Mouse (Mus musculus) liver, embryonic 14 days (tissue): ENCODE measurements around the gene Samd4b. TPM values are rescaled to one million over a fixed set of nuclear protein-coding genes. Genes with fewer than 3 reads are reported as not detected.

Experiments
- polyA plus RNA-seq: library from polyadenylated mRNA; depleted of rRNA; stranded (reverse); fragments of >200 nt; gene quantifications from 2 replicates; pipeline ENCODE4 v1.2.3, GENCODE M21; 2012; rRNA removed

Gene Samd4b
- 9.2 and 12.0 TPM in 2 replicates for polyA plus RNA-seq

GRCm38 (mm10) chr7:28597642-28598446 is at the start of gene Samd4b, which contains the start of gene Pak4:
Gene Samd4b, minus strand, starts transcription at chr7:28598144.
Gene Pak4, minus strand, starts transcription at chr7:28598185.

GRCm38 (mm10) chr7:28631073-28631472 is 33.1 kb upstream of the Samd4b start, which contains the start of gene Acp7:
Gene Acp7, minus strand, starts transcription at chr7:28631332.

DNA sequence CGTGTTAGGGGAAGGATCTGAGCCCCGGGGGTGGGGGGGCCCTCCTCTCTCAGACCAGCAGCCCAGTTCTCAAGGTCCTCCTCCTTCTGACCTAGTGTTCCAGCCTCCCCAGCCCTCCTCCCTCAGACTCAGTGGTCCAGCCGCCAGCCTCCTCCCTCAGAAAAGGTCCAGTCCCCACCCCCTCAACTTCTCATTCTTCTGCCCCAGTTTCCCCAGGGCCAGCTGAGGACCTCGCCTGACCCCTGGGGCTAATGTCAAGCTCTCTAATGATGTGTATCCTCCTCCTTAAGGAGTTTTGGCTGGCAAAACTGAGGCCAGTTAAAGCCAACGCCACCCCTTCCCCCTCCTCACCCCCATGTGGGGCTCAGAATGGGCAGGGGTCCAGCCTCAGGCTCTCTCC is 50.8 kb downstream of the Samd4b start, which contains the start of gene Nccrp1:
Gene Nccrp1, minus strand, starts transcription at position 101 of the 400 bp plus-strand sequence.

GRCm38 (mm10) chr7:28540526-28540925 is 57.4 kb downstream of the Samd4b start, which contains the start of gene Sycn:
Gene Sycn, plus strand, starts transcription at chr7:28540885.

GRCm38 (mm10) chr7:28522536-28522935 is 75.4 kb downstream of the Samd4b start, which contains the start of gene Ifnl3:
Gene Ifnl3, plus strand, starts transcription at chr7:28522836.

GRCm38 (mm10) chr7:28510405-28510974 is 87.5 kb downstream of the Samd4b start, which contains the start of gene Ifnl2:
Gene Ifnl2, minus strand, starts transcription at chr7:28510455.

GRCm38 (mm10) chr7:28451531-28452360 is 146.2 kb downstream of the Samd4b start, which contains the start of gene Lrfn1:
Gene Lrfn1, plus strand, starts transcription at chr7:28451980.

DNA sequence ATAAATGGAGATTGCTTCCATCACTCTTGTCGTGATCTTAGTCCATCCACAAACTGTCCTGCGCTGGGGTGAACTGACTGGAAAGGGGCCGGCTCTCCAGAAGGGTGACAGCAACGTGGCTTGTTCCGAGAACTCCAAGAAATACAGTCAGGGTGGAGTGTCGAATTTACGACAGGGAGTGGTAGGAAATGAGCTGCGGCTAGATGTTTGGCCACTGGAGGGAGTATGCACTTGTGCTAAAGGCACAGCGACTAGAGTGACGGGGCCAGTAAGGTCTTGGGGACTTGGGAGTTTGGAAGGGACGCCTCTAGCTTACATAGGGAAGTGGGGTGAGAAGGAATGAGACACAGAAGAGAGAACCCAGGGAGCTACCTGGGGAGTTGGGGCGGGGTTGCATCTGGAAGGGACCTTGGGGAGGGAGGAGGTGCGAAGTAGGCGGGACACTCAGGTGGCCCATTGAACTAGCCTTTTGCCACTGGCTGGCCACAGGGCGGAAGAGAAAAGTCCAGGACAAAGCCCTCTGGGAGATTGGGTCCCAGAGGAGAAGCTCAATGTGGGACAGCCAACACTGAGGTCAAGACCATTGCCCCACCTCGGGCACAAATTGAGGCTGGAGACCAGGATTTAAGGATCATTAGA is 160.9 kb downstream of the Samd4b start, which contains the start of gene Gmfg:
Gene Gmfg, plus strand, starts transcription at position 516 of the 639 bp plus-strand sequence.

GRCm38 (mm10) chr7:28392429-28393271 is 205.3 kb downstream of the Samd4b start, which contains the start of the genes Med29 and Paf1:
Gene Med29, minus strand, starts transcription at chr7:28392708.
Gene Paf1, plus strand, starts transcription at chr7:28392951.

GRCm38 (mm10) chr7:28380237-28381016 is 217.5 kb downstream of the Samd4b start, which contains the start of gene Zfp36:
Gene Zfp36, minus strand, starts transcription at chr7:28380253.

GRCm38 (mm10) chr7:28372251-28373108 is 225.5 kb downstream of the Samd4b start, which contains the start of gene Plekhg2:
Gene Plekhg2, minus strand, starts transcription at chr7:28372599.

DNA sequence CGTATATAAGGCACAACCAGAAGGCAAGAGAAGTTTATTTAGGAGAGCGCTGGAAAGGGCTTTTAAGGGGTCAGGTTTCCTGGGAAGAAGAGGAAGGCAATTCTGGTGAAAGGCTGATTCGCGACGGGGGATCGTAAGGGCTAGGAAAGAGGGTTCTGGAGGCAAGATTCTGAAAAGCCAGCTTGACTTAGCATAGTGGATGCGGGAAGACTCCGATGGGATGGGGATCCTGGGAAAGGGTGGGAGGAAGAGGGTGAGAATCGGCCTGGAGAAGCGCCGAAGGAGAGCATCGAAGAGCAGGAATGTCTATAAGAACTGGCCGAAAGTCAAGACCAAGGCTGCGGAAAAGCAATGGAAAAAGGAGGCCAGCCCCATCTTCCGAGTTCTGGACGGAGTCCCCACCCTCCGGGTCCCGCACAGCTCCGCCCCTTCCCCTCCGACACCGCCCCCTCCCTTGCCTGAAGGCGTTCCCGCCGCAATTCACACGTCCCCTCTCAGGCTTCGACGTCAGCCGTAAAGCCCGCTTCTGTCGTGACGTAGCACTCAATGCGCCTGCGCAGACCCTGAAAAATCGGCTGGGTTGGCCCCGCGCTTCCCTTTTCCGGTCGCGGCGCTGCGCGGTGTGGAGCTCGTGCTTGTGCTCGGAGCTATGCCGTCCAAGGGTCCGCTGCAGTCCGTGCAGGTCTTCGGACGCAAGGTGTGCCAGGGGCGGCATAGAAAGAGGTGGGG is 247.6 kb downstream of the Samd4b start, which contains the start of gene Rps16:
Gene Rps16, plus strand, starts transcription at position 498 of the 729 bp plus-strand sequence.

Other genes with a start within 250 kb of the Samd4b start
- gene Rps16, start 247.5 kb downstream of the Samd4b start, polyA plus RNA-seq = 1,090 and 1,213 TPM in 2 replicates
- 2.6 and 3.3 TPM in 2 replicates for gene Plekhg2, start 225.5 kb downstream of the Samd4b start, polyA plus RNA-seq
- gene Zfp36, start 217.9 kb downstream of the Samd4b start, polyA plus RNA-seq = 3.9 and 4.4 TPM in 2 replicates
- gene Med29, start 205.4 kb downstream of the Samd4b start, polyA plus RNA-seq = 18.2 and 20.2 TPM in 2 replicates
- 42.3 and 55.3 TPM in 2 replicates for gene Paf1, start 205.2 kb downstream of the Samd4b start, polyA plus RNA-seq
- 23.6 and 26.2 TPM in 2 replicates for gene Gmfg, start 160.7 kb downstream of the Samd4b start, polyA plus RNA-seq
- gene Lrfn1, start 146.2 kb downstream of the Samd4b start, polyA plus RNA-seq = 0.38 and 0.40 TPM in 2 replicates
- gene Ifnl2, start 87.7 kb downstream of the Samd4b start, polyA plus RNA-seq = not detected in 2 replicates
- not detected in 2 replicates for gene Ifnl3, start 75.3 kb downstream of the Samd4b start, polyA plus RNA-seq
- 0.09 and 0.10 TPM in 2 replicates for gene Sycn, start 57.3 kb downstream of the Samd4b start, polyA plus RNA-seq
- not detected in 2 replicates for gene Nccrp1, start 50.9 kb downstream of the Samd4b start, polyA plus RNA-seq
- gene Pak4, start within 50 bp of the Samd4b start, polyA plus RNA-seq = 10.8 and 11.4 TPM in 2 replicates
- not detected in 2 replicates for gene Acp7, start 33.2 kb upstream of the Samd4b start, polyA plus RNA-seq
- gene Fbxo27, start 94.7 kb upstream of the Samd4b start, polyA plus RNA-seq = 0.18 and 0.31 TPM in 2 replicates
- gene Fbxo17, start 118.7 kb upstream of the Samd4b start, polyA plus RNA-seq = 0.73 and 0.92 TPM in 2 replicates
- gene Mrps12, start 143.7 kb upstream of the Samd4b start, polyA plus RNA-seq = 45.3 and 47.4 TPM in 2 replicates
- 10.1 and 11.5 TPM in 2 replicates for gene Sars2, start 143.8 kb upstream of the Samd4b start, polyA plus RNA-seq
- not detected in 2 replicates for gene Ccer2, start 158.0 kb upstream of the Samd4b start, polyA plus RNA-seq
- 15.5 and 18.1 TPM in 2 replicates for gene Sirt2, start 168.6 kb upstream of the Samd4b start, polyA plus RNA-seq
- gene Nfkbib, start 169.4 kb upstream of the Samd4b start, polyA plus RNA-seq = 15.0 and 16.6 TPM in 2 replicates
- 4.1 and 5.2 TPM in 2 replicates for gene Rinl, start 190.8 kb upstream of the Samd4b start, polyA plus RNA-seq
- gene Hnrnpl, start 210.4 kb upstream of the Samd4b start, polyA plus RNA-seq = 136 and 157 TPM in 2 replicates
- 52.2 and 62.2 TPM in 2 replicates for gene Ech1, start 227.1 kb upstream of the Samd4b start, polyA plus RNA-seq
- gene Lgals4, start 235.7 kb upstream of the Samd4b start, polyA plus RNA-seq = 2.5 and 2.7 TPM in 2 replicates